In genomic region chr5:110401101-110401500, GRCm38 (mm10) we compare ENCODE assay signal across 16 mouse cellular contexts. TPM values are rescaled to one million over a fixed set of nuclear protein-coding genes. Genes with fewer than 3 reads are reported as not detected.
DNase-seq lines count a peak whose midpoint lies in the region; ATAC-seq lines count a peak whose summit lies in the region.
"Had no signal": no experiment of that assay in that cellular context is flagged by ENCODE, and none has a peak within 500 bp of the region (broad histone marks: within the 10 kb centered on the region; RNA-seq: fewer than 3 reads in every experiment).

No protein-coding gene starts in this region.

- DNase-seq in adrenal gland, postnatal 36 days, result peak; percentile 32 to 43
- no peak for DNase-seq in adrenal gland, postnatal 10 days
- peak; percentile 62 to 72 for DNase-seq in cerebellum, postnatal 25 days
- no peak for DNase-seq in cerebellum, adult 8-10 months
- peak; percentile 61 for DNase-seq in Muller cell, postnatal 12 days (ENCODE audit: inconsistent ontology term)
- DNase-seq in brain, adult 2 months (ENCODE audit: low read depth, low spot score), result peak; percentile 71
- DNase-seq: gastrocnemius, adult 2 months; gastrocnemius, postnatal 25 days; heart, adult 18-20 months; heart, postnatal 10 days; heart, postnatal 4 days; kidney, adult 11 months; kidney, adult 9 months had no signal

- no peak for ATAC-seq in erythroblast, adult 5-6 weeks (replicated peaks; ENCODE audit: low FRiP score, poor library complexity, severe bottlenecking)
- ATAC-seq: hindbrain, postnatal 0 days had no signal

RNA-seq across cellular contexts. Expression of gene Fbrsl1, which starts 47.2 kb away (rescaled TPM):
- 10 to 100 TPM; 65.6 to 68.6 TPM for total RNA-seq in adrenal gland, postnatal 36 days (2021)
- total RNA-seq in adrenal gland, postnatal 10 days (2021), result 10 to 100 TPM; 54.5 to 63.6 TPM
- total RNA-seq in erythroblast, adult 5-6 weeks (2015; ENCODE audit: low replicate concordance), result 6.3 and 9.6 TPM in 2 replicates
- total RNA-seq in erythroblast, adult 5-6 weeks (2017; ENCODE audit: low replicate concordance), result 4.9 and 7.9 TPM in 2 replicates

RNA-seq across cellular contexts. Expression of gene Lrcol1, which starts 56.6 kb away (rescaled TPM):
- total RNA-seq in adrenal gland, postnatal 36 days (2021), result not detected
- total RNA-seq in adrenal gland, postnatal 10 days (2021), result not detected
- not detected in 2 replicates for total RNA-seq in erythroblast, adult 5-6 weeks (2015; ENCODE audit: low replicate concordance)
- total RNA-seq in erythroblast, adult 5-6 weeks (2017; ENCODE audit: low replicate concordance), result not detected in 2 replicates
- total RNA-seq: CH12.LX; gastrocnemius, adult 2 months; gastrocnemius, postnatal 25 days; heart, adult 18-20 months; heart, postnatal 10 days; heart, postnatal 4 days; hindbrain, postnatal 0 days had no signal

RNA-seq across cellular contexts. Expression of gene P2rx2, which starts 58.1 kb away (rescaled TPM):
- total RNA-seq in adrenal gland, postnatal 36 days (2021), result under 1 TPM; 0.17 to 0.30 TPM
- total RNA-seq in adrenal gland, postnatal 10 days (2021), result under 1 TPM; 0.63 to 0.97 TPM
- not detected in 2 replicates for total RNA-seq in erythroblast, adult 5-6 weeks (2015; ENCODE audit: low replicate concordance)
- not detected in 2 replicates for total RNA-seq in erythroblast, adult 5-6 weeks (2017; ENCODE audit: low replicate concordance)
- total RNA-seq: CH12.LX; gastrocnemius, adult 2 months; gastrocnemius, postnatal 25 days; heart, adult 18-20 months; heart, postnatal 10 days; heart, postnatal 4 days had no signal

Comparison
In these comparisons a context has a peak if more than half of its experiments do, and no peak if none do; other contexts are left out.
1. DNase-seq: peak in adrenal gland, postnatal 36 days (2 of 2), cerebellum, postnatal 25 days (2 of 2), Muller cell, postnatal 12 days (single experiment) and brain, adult 2 months (single experiment); none in adrenal gland, postnatal 10 days (single experiment) and cerebellum, adult 8-10 months (single experiment).
2. RNA of gene Fbrsl1, which starts 47.2 kb away (total RNA-seq): 65.6 to 68.6 TPM in adrenal gland, postnatal 36 days and 54.5 to 63.6 TPM in adrenal gland, postnatal 10 days; 4.9 to 9.6 TPM in erythroblast, adult 5-6 weeks; every median in the first group is over 4 times any median in the second.